Mouse (Mus musculus) erythroblast, embryonic 14.5 days (primary cell): ENCODE data around the gene Trrap. TPM values are rescaled to one million over a fixed set of nuclear protein-coding genes. Genes with fewer than 3 reads are reported as not detected.
"Not testable (repeated sequence)": the region's sequence is repeated elsewhere in the genome, so short reads cannot be mapped to it uniquely, and the experiment has no call there.

ENCODE experiments used
- H3K27me3 ChIP-seq: 2 replicates; pipeline ENCODE4 v1.6.1; 2012; ENCODE audit warnings: inconsistent platforms; ENCODE audit not compliant: control insufficient read depth
- H3K36me3 ChIP-seq: 2 replicates; pipeline ENCODE4 v1.6.1; 2012; ENCODE audit warnings: mild to moderate bottlenecking, inconsistent platforms; ENCODE audit not compliant: control insufficient read depth
- H3K4me1 ChIP-seq: 2 replicates; pipeline ENCODE4 v1.6.1; 2012; ENCODE audit warnings: inconsistent platforms; ENCODE audit not compliant: control insufficient read depth
- H3K4me3 ChIP-seq: replicated peaks from 2 replicates; pipeline ENCODE3; 2012; ENCODE audit warnings: moderate library complexity, mild to moderate bottlenecking, inconsistent platforms
- H3K9me3 ChIP-seq: 2 replicates; pipeline ENCODE4 v1.6.1; 2012; ENCODE audit warnings: low read length, inconsistent platforms, mixed read lengths; ENCODE audit not compliant: control insufficient read depth
- GATA1 ChIP-seq: IDR thresholded peaks from 2 replicates; pipeline ENCODE4 v1.6.1; 2012; ENCODE audit warnings: low read length, inconsistent platforms, mixed read lengths
- TAL1 ChIP-seq: IDR thresholded peaks from 3 replicates; pipeline ENCODE4 v1.6.1; 2012; ENCODE audit warnings: low read length, inconsistent platforms, mixed read lengths
- polyA plus RNA-seq: library from polyadenylated mRNA; stranded (reverse); fragments of >175 nt; gene quantifications from 2 replicates; pipeline ENCODE4 v1.2.3, GENCODE M21; 2012

Trrap gene
- 2.9 and 3.9 TPM in 2 replicates for polyA plus RNA-seq

DNA sequence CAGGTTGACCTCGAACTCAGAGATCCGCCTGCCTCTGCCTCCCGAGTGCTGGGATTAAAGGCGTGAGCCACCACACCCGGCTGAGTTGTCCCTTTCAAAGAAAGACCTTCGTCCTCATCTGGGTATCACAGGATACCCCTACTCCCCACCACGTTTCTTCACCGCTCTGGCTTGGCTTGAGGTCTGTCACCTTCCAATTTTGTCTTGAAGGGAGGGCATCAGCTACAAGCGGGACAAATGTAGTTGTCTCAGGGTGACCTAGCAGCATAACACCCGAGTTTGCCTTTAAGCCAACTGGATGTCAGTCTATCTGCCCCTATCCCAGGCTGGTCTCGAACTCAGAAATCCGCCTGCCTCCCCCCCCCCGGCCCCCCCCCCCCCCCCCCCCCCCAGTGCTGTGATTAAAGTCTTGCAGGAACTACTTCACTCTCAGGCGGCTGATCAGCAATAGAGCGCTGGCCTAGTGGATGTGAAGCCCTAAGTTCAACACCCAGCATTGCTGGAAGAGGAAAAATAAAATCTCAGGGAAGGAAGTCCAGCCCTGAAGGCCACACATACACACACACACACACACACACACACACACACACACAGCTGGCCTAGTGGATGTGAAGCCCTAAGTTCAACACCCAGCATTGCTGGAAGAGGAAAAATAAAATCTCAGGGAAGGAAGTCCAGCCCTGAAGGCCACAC is at the start of gene Trrap:
Trrap (plus strand) TSS at position 627 of the 693 bp plus-strand sequence.
- Histone ChIP-seq H3K4me3 (peak within 1 kb of the TSS; percentile 79), H3K4me1 (peaks cover 31% of the 10 kb centered on the region), H3K27me3 (peaks cover 14% of the 10 kb centered on the region), H3K36me3 (peaks cover 19% of the 10 kb centered on the region)
- H3K9me3 ChIP-seq: not testable (repeated sequence)

DNA sequence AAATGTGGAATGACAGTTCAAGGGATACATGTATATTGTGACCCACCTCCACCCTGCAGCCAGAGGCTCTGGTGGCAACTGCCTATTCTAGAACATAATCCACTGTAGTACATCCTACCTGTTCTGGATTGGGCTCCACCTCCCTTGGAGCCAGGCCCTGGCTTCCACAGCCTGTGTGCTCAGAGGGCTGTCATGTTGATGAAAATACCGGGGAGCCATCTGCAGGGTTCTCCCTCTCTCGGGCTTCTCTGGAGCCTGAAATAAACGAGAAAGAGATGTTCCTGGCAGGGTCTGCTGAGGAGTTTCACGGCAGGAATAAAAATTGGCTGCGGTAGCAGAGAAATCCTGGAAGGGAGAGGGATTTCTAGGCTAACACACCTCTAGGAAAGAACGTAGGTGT is 47.8 kb upstream of the Trrap start:
- Histone ChIP-seq H3K4me3 (no peak overlapping the region), H3K4me1 (no peaks in the 10 kb centered on the region)

GRCm38 (mm10) chr5:144720281-144720680 is 47.3 kb upstream of the Trrap start:
- no peaks in the 10 kb centered on the region for H3K9me3 ChIP-seq
- TF ChIP-seq GATA1 (no peak), TAL1 (no peak)

More for the DNA sequence above, 47.8 kb upstream of the Trrap start:
- H3K36me3 ChIP-seq: no peaks in the 10 kb centered on the region
- no peak for TF ChIP-seq GATA1
- TF ChIP-seq TAL1: no peak
- no peaks in the 10 kb centered on the region for H3K27me3 ChIP-seq
- no peaks in the 10 kb centered on the region for H3K9me3 ChIP-seq

GRCm38 (mm10) chr5:144724926-144725325 is 42.6 kb upstream of the Trrap start:
- H3K27me3 ChIP-seq: no peaks in the 10 kb centered on the region
- no peak overlapping the region for H3K4me3 ChIP-seq
- TF ChIP-seq TAL1 (no peak), GATA1 (no peak)
- no peaks in the 10 kb centered on the region for H3K4me1 ChIP-seq
- no peaks in the 10 kb centered on the region for H3K36me3 ChIP-seq
- no peaks in the 10 kb centered on the region for H3K9me3 ChIP-seq

More at GRCm38 (mm10) chr5:144720281-144720680, 47.3 kb upstream of the Trrap start:
- Histone ChIP-seq H3K4me1 (no peaks in the 10 kb centered on the region), H3K4me3 (no peak overlapping the region), H3K27me3 (no peaks in the 10 kb centered on the region), H3K36me3 (no peaks in the 10 kb centered on the region)

DNA sequence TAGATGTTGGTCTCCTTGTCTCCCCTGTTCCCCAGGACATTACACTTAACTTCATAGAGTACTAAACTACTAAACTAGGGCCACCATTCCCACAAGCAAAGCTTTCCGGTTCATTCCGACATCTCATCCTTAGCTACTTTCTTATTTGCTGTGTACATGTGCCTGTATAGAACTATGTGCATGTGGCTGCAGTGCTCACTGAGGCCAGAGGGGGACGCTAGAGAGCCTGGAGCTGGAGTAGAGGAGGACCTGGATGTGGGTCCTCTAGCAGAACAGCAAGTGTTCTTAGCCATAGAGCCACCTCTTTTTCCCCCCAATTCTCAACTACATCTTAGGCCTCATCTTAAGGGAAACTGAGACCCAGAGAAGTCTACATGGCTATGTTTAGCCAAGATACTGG is 42.0 kb upstream of the Trrap start:
- no peaks in the 10 kb centered on the region for H3K27me3 ChIP-seq
- TF ChIP-seq GATA1: no peak
- no peak for TF ChIP-seq TAL1

GRCm38 (mm10) chr5:144727119-144727518 is 40.4 kb upstream of the Trrap start:
- Histone ChIP-seq H3K4me3 (no peak overlapping the region), H3K9me3 (no peaks in the 10 kb centered on the region), H3K4me1 (no peaks in the 10 kb centered on the region), H3K27me3 (no peaks in the 10 kb centered on the region), H3K36me3 (no peaks in the 10 kb centered on the region)
- TF ChIP-seq GATA1: no peak
- TF ChIP-seq TAL1: no peak

More for the DNA sequence above, 42.0 kb upstream of the Trrap start:
- H3K9me3 ChIP-seq: no peaks in the 10 kb centered on the region
- no peak overlapping the region for H3K4me3 ChIP-seq
- H3K4me1 ChIP-seq: no peaks in the 10 kb centered on the region
- no peaks in the 10 kb centered on the region for H3K36me3 ChIP-seq

- Histone ChIP-seq H3K27me3 (no peaks in the 10 kb centered on the region), H3K4me3 (no peak overlapping the region), H3K36me3 (no peaks in the 10 kb centered on the region), H3K9me3 (no peaks in the 10 kb centered on the region), H3K4me1 (no peaks in the 10 kb centered on the region)
- TF ChIP-seq GATA1: no peak
- no peak for TF ChIP-seq TAL1
These were observed 39.3 kb upstream of the Trrap start for GRCm38 (mm10) chr5:144728237-144728636.

DNA sequence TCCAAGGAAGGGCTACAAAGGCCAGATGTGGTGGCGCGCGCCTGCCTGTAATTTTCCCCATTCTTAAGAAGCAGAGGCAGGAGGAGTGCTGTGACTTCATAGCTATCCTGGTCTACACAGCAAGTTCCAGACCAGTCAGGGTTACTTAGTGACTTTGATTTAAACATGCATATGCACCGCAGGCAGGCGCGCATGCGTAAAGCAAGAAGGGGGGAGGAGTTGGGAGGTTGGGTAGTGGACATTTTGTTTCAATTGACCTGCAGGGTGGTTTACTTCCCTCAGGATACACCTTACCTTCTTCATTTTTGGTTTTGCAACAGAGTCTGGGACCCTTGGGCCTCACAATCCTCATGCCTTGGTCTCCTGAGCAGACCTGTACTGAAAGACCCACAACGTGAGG is 38.3 kb upstream of the Trrap start:
- Histone ChIP-seq H3K4me1 (no peaks in the 10 kb centered on the region), H3K36me3 (no peaks in the 10 kb centered on the region), H3K27me3 (no peaks in the 10 kb centered on the region), H3K4me3 (no peak overlapping the region), H3K9me3 (no peaks in the 10 kb centered on the region)
- TF ChIP-seq TAL1: no peak
- TF ChIP-seq GATA1: no peak

GRCm38 (mm10) chr5:144733953-144734352 is 33.6 kb upstream of the Trrap start:
- TF ChIP-seq TAL1: no peak
- TF ChIP-seq GATA1: no peak
- Histone ChIP-seq H3K27me3 (no peaks in the 10 kb centered on the region), H3K36me3 (no peaks in the 10 kb centered on the region), H3K9me3 (no peaks in the 10 kb centered on the region), H3K4me1 (no peaks in the 10 kb centered on the region), H3K4me3 (no peak overlapping the region)

DNA sequence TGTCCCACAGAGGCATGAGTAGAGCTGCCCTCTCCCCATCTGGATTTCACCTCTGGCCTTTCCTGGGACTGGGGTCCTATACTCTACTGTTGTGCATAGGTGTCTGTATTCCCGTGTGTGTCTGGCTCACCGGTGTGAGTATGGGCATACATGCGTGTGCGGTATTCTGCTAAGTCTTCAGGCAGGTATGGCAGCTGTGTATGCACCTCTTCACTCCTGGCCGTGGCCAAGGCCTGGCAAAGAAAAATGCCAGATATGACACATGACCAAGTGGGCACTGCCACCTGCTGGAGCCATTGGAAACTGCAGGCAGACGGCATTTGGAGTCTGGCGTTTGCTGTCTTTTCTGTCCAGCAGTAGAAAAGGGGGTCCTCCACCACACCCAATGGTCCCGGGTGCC is 32.6 kb upstream of the Trrap start:
- Histone ChIP-seq H3K4me1 (no peaks in the 10 kb centered on the region), H3K27me3 (no peaks in the 10 kb centered on the region), H3K4me3 (no peak overlapping the region), H3K36me3 (no peaks in the 10 kb centered on the region), H3K9me3 (no peaks in the 10 kb centered on the region)
- no peak for TF ChIP-seq GATA1
- no peak for TF ChIP-seq TAL1
